Mouse (Mus musculus) embryonic facial prominence, embryonic 15.5 days (tissue): Measurements from ENCODE around the gene Tmem50b. TPM values are rescaled to one million over a fixed set of nuclear protein-coding genes. Genes with fewer than 3 reads are reported as not detected.

ENCODE experiments used
- ATAC-seq: fragments of 200-750 bp; cut with Nextera tagmentation; 2 replicates; pipeline ENCODE4 v1.8.0; 2017; ENCODE audit warnings: low read depth, moderate TSS enrichment; ENCODE audit not compliant: insufficient number of reproducible peaks, low FRiP score, low TSS enrichment
- H3K27ac ChIP-seq: fragments of 300-500 bp; sonication (generic); replicated peaks from 2 replicates; pipeline ENCODE4 v1.5.1; 2015; ENCODE audit warnings: mild to moderate bottlenecking, inconsistent platforms
- H3K27me3 ChIP-seq: fragments of 300-500 bp; sonication (generic); 2 replicates; pipeline ENCODE4 v1.6.1; 2015; ENCODE audit warnings: inconsistent platforms
- H3K36me3 ChIP-seq: fragments of 300-500 bp; sonication (generic); 2 replicates; pipeline ENCODE4 v1.6.1; 2015; ENCODE audit warnings: mild to moderate bottlenecking, inconsistent platforms
- H3K4me1 ChIP-seq: fragments of 300-500 bp; sonication (generic); 2 replicates; pipeline ENCODE4 v1.6.1; 2015; ENCODE audit warnings: inconsistent platforms
- H3K4me2 ChIP-seq: fragments of 300-500 bp; sonication (generic); replicated peaks from 2 replicates; pipeline ENCODE4 v1.6.1; 2015; ENCODE audit warnings: mild to moderate bottlenecking, inconsistent platforms
- H3K4me3 ChIP-seq: fragments of 300-500 bp; sonication (generic); replicated peaks from 2 replicates; pipeline ENCODE4 v1.5.1; 2015; ENCODE audit warnings: mild to moderate bottlenecking, inconsistent platforms
- H3K9ac ChIP-seq: fragments of 300-500 bp; sonication (generic); 2 replicates; pipeline ENCODE4 v1.6.1; 2015; ENCODE audit warnings: inconsistent platforms
- H3K9me3 ChIP-seq: fragments of 300-500 bp; sonication (generic); replicated peaks from 2 replicates; pipeline ENCODE4 v1.6.1; 2016; ENCODE audit warnings: inconsistent platforms
- WGBS: fragments of 180-500 bp; shearing (Covaris S2); methylation state at CpG from one replicate; pipeline ENCODE4 v1.1.7; 2015; 5-methylcytosine and 5-hydroxymethylcytosine counted together
- polyA plus RNA-seq: library from polyadenylated mRNA; unstranded; fragments of >200 nt; fragmentation: Nextera tagmentation; extraction: Ambion mirVana; gene quantifications from 2 replicates; pipeline ENCODE4 v1.2.1, GENCODE M21; 2015

Tmem50b gene
- polyA plus RNA-seq, 1 experiment from 2014 or later = 50.9 TPM

- H3K27ac ChIP-seq = no peak overlapping the region
- ATAC-seq = no peak
- H3K27me3 ChIP-seq = no peaks in the 10 kb centered on the region
- H3K9ac ChIP-seq = no peak overlapping the region
- H3K4me3 ChIP-seq = no peak overlapping the region
- WGBS = 88% methylated on average over 1 of the region's 1 CpGs
- peaks cover 87% of the 10 kb centered on the region for H3K36me3 ChIP-seq
- no peak overlapping the region for H3K4me2 ChIP-seq
- no peaks in the 10 kb centered on the region for H3K4me1 ChIP-seq
- H3K9me3 ChIP-seq = no peaks in the 10 kb centered on the region
Observed at GRCm38 (mm10) chr16:91630584-91630983, 33.0 kb upstream of the Tmem50b start.

GRCm38 (mm10) chr16:91629749-91630148 is 32.1 kb upstream of the Tmem50b start:
- ATAC-seq = no peak
- 82% methylated on average over 4 of the region's 4 CpGs for WGBS
- Histone ChIP-seq H3K36me3 (peaks cover 87% of the 10 kb centered on the region), H3K9me3 (no peaks in the 10 kb centered on the region), H3K9ac (no peak overlapping the region), H3K4me1 (no peaks in the 10 kb centered on the region), H3K4me2 (no peak overlapping the region), H3K27ac (no peak overlapping the region), H3K4me3 (no peak overlapping the region), H3K27me3 (no peaks in the 10 kb centered on the region)

- H3K36me3 ChIP-seq = peaks cover 91% of the 10 kb centered on the region
- WGBS = 82% methylated on average over 3 of the region's 3 CpGs
- no peak overlapping the region for H3K9ac ChIP-seq
- no peak overlapping the region for H3K4me2 ChIP-seq
- ATAC-seq = no peak
- no peak overlapping the region for H3K27ac ChIP-seq
- H3K27me3 ChIP-seq = no peaks in the 10 kb centered on the region
- H3K4me1 ChIP-seq = no peaks in the 10 kb centered on the region
- H3K9me3 ChIP-seq = no peaks in the 10 kb centered on the region
- no peak overlapping the region for H3K4me3 ChIP-seq
Observed at GRCm38 (mm10) chr16:91628673-91629072, 31.1 kb upstream of the Tmem50b start.

GRCm38 (mm10) chr16:91627831-91628230 is 30.2 kb upstream of the Tmem50b start:
- H3K9ac ChIP-seq = no peak overlapping the region
- H3K27ac ChIP-seq = no peak overlapping the region
- ATAC-seq = no peak
- H3K4me1 ChIP-seq = no peaks in the 10 kb centered on the region
- H3K4me3 ChIP-seq = no peak overlapping the region
- H3K27me3 ChIP-seq = no peaks in the 10 kb centered on the region
- no peaks in the 10 kb centered on the region for H3K9me3 ChIP-seq
- peaks cover 92% of the 10 kb centered on the region for H3K36me3 ChIP-seq
- H3K4me2 ChIP-seq = no peak overlapping the region
- 84% methylated on average over 7 of the region's 7 CpGs for WGBS

GRCm38 (mm10) chr16:91623074-91623473 is 25.5 kb upstream of the Tmem50b start:
- 0 out of 2 replicates have a peak, but pooled peaks cover 4% of the 10 kb centered on the region for H3K4me1 ChIP-seq
- 89% methylated on average over 9 of the region's 9 CpGs for WGBS
- no peak for ATAC-seq

GRCm38 (mm10) chr16:91620991-91621390 is 23.4 kb upstream of the Tmem50b start:
- WGBS = 87% methylated on average over 11 of the region's 11 CpGs
- H3K27ac ChIP-seq = no peak overlapping the region
- no peak overlapping the region for H3K9ac ChIP-seq
- peaks cover 61% of the 10 kb centered on the region for H3K36me3 ChIP-seq
- no peak overlapping the region for H3K4me2 ChIP-seq
- 0 out of 2 replicates have a peak, but pooled peaks cover 5% of the 10 kb centered on the region for H3K4me1 ChIP-seq
- no peaks in the 10 kb centered on the region for H3K27me3 ChIP-seq
- ATAC-seq = no peak
- H3K4me3 ChIP-seq = no peak overlapping the region
- no peaks in the 10 kb centered on the region for H3K9me3 ChIP-seq

More at GRCm38 (mm10) chr16:91623074-91623473, 25.5 kb upstream of the Tmem50b start:
- Histone ChIP-seq H3K9ac (no peak overlapping the region), H3K4me3 (no peak overlapping the region), H3K36me3 (peaks cover 79% of the 10 kb centered on the region), H3K27me3 (no peaks in the 10 kb centered on the region), H3K9me3 (no peaks in the 10 kb centered on the region), H3K4me2 (no peak overlapping the region), H3K27ac (no peak overlapping the region)

- Histone ChIP-seq H3K9ac (no peak overlapping the region), H3K9me3 (no peaks in the 10 kb centered on the region), H3K27me3 (no peaks in the 10 kb centered on the region), H3K27ac (no peak overlapping the region), H3K4me2 (no peak overlapping the region), H3K4me3 (no peak overlapping the region), H3K36me3 (peaks cover 53% of the 10 kb centered on the region), H3K4me1 (0 out of 2 replicates have a peak, but pooled peaks cover 5% of the 10 kb centered on the region)
- 87% methylated on average over 5 of the region's 5 CpGs for WGBS
- no peak for ATAC-seq
Observed at GRCm38 (mm10) chr16:91620185-91620584, 22.6 kb upstream of the Tmem50b start.

GRCm38 (mm10) chr16:91618511-91619501 is 21.2 kb upstream of the Tmem50b start, which contains the start of gene Dnajc28:
TSS of gene Dnajc28 (minus strand) at chr16:91619026.
- Histone ChIP-seq H3K9ac (peak within 1 kb of the TSS; percentile 53), H3K36me3 (peaks cover 41% of the 10 kb centered on the region), H3K4me2 (peak within 1 kb of the TSS; percentile 70), H3K27ac (no peak within 1 kb of the TSS), H3K4me1 (0 out of 2 replicates have a peak, but pooled peaks cover 5% of the 10 kb centered on the region), H3K4me3 (peak within 1 kb of the TSS; percentile 61), H3K27me3 (no peaks in the 10 kb centered on the region), H3K9me3 (no peaks in the 10 kb centered on the region)
- whole genome bisulfite sequencing = 9% methylated on average over 39 of the region's 39 CpGs
- ATAC-seq = peak; percentile 83

GRCm38 (mm10) chr16:91614552-91614951 is 17.0 kb upstream of the Tmem50b start:
- 80% methylated on average over 6 of the region's 6 CpGs for WGBS

GRCm38 (mm10) chr16:91612525-91612924 is 14.9 kb upstream of the Tmem50b start:
- H3K4me3 ChIP-seq = no peak overlapping the region
- H3K27me3 ChIP-seq = no peaks in the 10 kb centered on the region
- H3K4me1 ChIP-seq = no peaks in the 10 kb centered on the region
- H3K36me3 ChIP-seq = no peaks in the 10 kb centered on the region
- no peak overlapping the region for H3K9ac ChIP-seq
- 76% methylated on average over 5 of the region's 5 CpGs for WGBS
- H3K27ac ChIP-seq = no peak overlapping the region
- no peaks in the 10 kb centered on the region for H3K9me3 ChIP-seq
- no peak overlapping the region for H3K4me2 ChIP-seq
- ATAC-seq = no peak

More at GRCm38 (mm10) chr16:91614552-91614951, 17.0 kb upstream of the Tmem50b start:
- no peak for ATAC-seq
- Histone ChIP-seq H3K27me3 (no peaks in the 10 kb centered on the region), H3K4me2 (no peak overlapping the region), H3K36me3 (no peaks in the 10 kb centered on the region), H3K4me1 (0 out of 2 replicates have a peak, but pooled peaks cover 5% of the 10 kb centered on the region), H3K9ac (no peak overlapping the region), H3K27ac (no peak overlapping the region), H3K4me3 (no peak overlapping the region), H3K9me3 (no peaks in the 10 kb centered on the region)

- no peak overlapping the region for H3K4me2 ChIP-seq
- ATAC-seq = no peak
- H3K36me3 ChIP-seq = no peaks in the 10 kb centered on the region
- H3K9ac ChIP-seq = no peak overlapping the region
- no peaks in the 10 kb centered on the region for H3K27me3 ChIP-seq
- H3K4me1 ChIP-seq = no peaks in the 10 kb centered on the region
- no peaks in the 10 kb centered on the region for H3K9me3 ChIP-seq
- no peak overlapping the region for H3K4me3 ChIP-seq
- H3K27ac ChIP-seq = no peak overlapping the region
- WGBS = 59% methylated on average over 11 of the region's 11 CpGs
Observed at GRCm38 (mm10) chr16:91611248-91611647, 13.6 kb upstream of the Tmem50b start.
